Mouse (Mus musculus): ENCODE results near the gene Cdk8.

- TF ChIP-seq ZNF384 (IDR thresholded peaks at IDR 0.05; ENCODE audit: low read depth, low read length) (no peak), CHD2 (IDR thresholded peaks at IDR 0.05; ENCODE audit: low read depth, low read length) (no peak), HCFC1 (IDR thresholded peaks at IDR 0.05; ENCODE audit: borderline replicate concordance, insufficient read depth, low read length) (no peak)
These were observed 51.0 kb downstream of the Cdk8 start for GRCm38 (mm10) chr5:146281884-146282579.
